Mouse (Mus musculus) limb, embryonic 15.5 days (tissue): ENCODE data around the gene Ctbp2. TPM values are rescaled to one million over a fixed set of nuclear protein-coding genes. Genes with fewer than 3 reads are reported as not detected.

Source experiments
- ATAC-seq: fragments of 200-750 bp; cut with Nextera tagmentation; 2 replicates; pipeline ENCODE4 v1.8.0; 2017; ENCODE audit warnings: low read depth, moderate TSS enrichment; ENCODE audit not compliant: insufficient number of reproducible peaks, low FRiP score, low TSS enrichment
- H3K27ac ChIP-seq: fragments of 300-500 bp; sonication (generic); 2 replicates; pipeline ENCODE4 v1.5.1; 2015; ENCODE audit warnings: moderate library complexity, mild to moderate bottlenecking, inconsistent platforms
- H3K27me3 ChIP-seq: fragments of 300-500 bp; sonication (generic); 2 replicates; pipeline ENCODE4 v1.6.1; 2015; ENCODE audit warnings: inconsistent platforms
- H3K36me3 ChIP-seq: fragments of 300-500 bp; sonication (generic); 2 replicates; pipeline ENCODE4 v1.6.1; 2015; ENCODE audit warnings: inconsistent platforms
- H3K4me1 ChIP-seq: fragments of 300-500 bp; sonication (generic); 2 replicates; pipeline ENCODE4 v1.6.1; 2015; ENCODE audit warnings: inconsistent platforms
- H3K4me2 ChIP-seq: fragments of 300-500 bp; sonication (generic); 2 replicates; pipeline ENCODE4 v1.6.1; 2015; ENCODE audit warnings: mild to moderate bottlenecking, inconsistent platforms
- H3K4me3 ChIP-seq: fragments of 300-500 bp; sonication (generic); 2 replicates; pipeline ENCODE4 v1.5.1; 2015; ENCODE audit warnings: mild to moderate bottlenecking, inconsistent platforms
- H3K9ac ChIP-seq: fragments of 300-500 bp; sonication (generic); 2 replicates; pipeline ENCODE4 v1.6.1; 2015; ENCODE audit warnings: inconsistent platforms
- H3K9me3 ChIP-seq: fragments of 300-500 bp; sonication (generic); 2 replicates; pipeline ENCODE4 v1.6.1; 2016; ENCODE audit warnings: inconsistent platforms
- WGBS: fragments of 180-500 bp; shearing (Covaris S2); methylation state at CpG from one replicate; pipeline ENCODE4 v1.1.7; 2015; 5-methylcytosine and 5-hydroxymethylcytosine counted together
- polyA plus RNA-seq: library from polyadenylated mRNA; unstranded; fragments of >200 nt; fragmentation: Nextera tagmentation; extraction: Ambion mirVana; gene quantifications from 2 replicates; pipeline ENCODE4 v1.2.1, GENCODE M21; 2015

Ctbp2 gene
- polyA plus RNA-seq, 1 experiment from 2014 or later, result 56.3 TPM

GRCm38 (mm10) chr7:133139689-133140336, 15.7 kb upstream of the Ctbp2 start:
- ATAC-seq, result no peak

GRCm38 (mm10) chr7:133133552-133133951, 9.4 kb upstream of the Ctbp2 start:
- no peaks in the 10 kb centered on the region for H3K9me3 ChIP-seq
- no peak overlapping the region for H3K9ac ChIP-seq
- no peak overlapping the region for H3K4me3 ChIP-seq
- H3K4me1 ChIP-seq, result no peaks in the 10 kb centered on the region
- no peak for ATAC-seq
- no peak overlapping the region for H3K4me2 ChIP-seq
- H3K27me3 ChIP-seq, result no peaks in the 10 kb centered on the region
- H3K27ac ChIP-seq, result no peak overlapping the region
- 78% methylated on average over 5 of the region's 5 CpGs for WGBS
- H3K36me3 ChIP-seq, result no peaks in the 10 kb centered on the region

More at GRCm38 (mm10) chr7:133139689-133140336, 15.7 kb upstream of the Ctbp2 start:
- no peaks in the 10 kb centered on the region for H3K27me3 ChIP-seq
- H3K4me3 ChIP-seq, result no peak overlapping the region
- WGBS, result 76% methylated on average over 8 of the region's 8 CpGs
- no peak overlapping the region for H3K27ac ChIP-seq
- no peak overlapping the region for H3K9ac ChIP-seq
- no peaks in the 10 kb centered on the region for H3K9me3 ChIP-seq
- H3K4me1 ChIP-seq, result no peaks in the 10 kb centered on the region
- no peaks in the 10 kb centered on the region for H3K36me3 ChIP-seq
- no peak overlapping the region for H3K4me2 ChIP-seq

- H3K9me3 ChIP-seq, result no peaks in the 10 kb centered on the region
- no peak overlapping the region for H3K9ac ChIP-seq
- 94% methylated on average over 5 of the region's 5 CpGs for WGBS
- H3K27me3 ChIP-seq, result no peaks in the 10 kb centered on the region
- H3K4me3 ChIP-seq, result no peak overlapping the region
- H3K36me3 ChIP-seq, result no peaks in the 10 kb centered on the region
- no peak overlapping the region for H3K4me2 ChIP-seq
- no peak for ATAC-seq
- no peak overlapping the region for H3K27ac ChIP-seq
- H3K4me1 ChIP-seq, result no peaks in the 10 kb centered on the region
These were observed 8.5 kb upstream of the Ctbp2 start for GRCm38 (mm10) chr7:133132702-133133101.

DNA sequence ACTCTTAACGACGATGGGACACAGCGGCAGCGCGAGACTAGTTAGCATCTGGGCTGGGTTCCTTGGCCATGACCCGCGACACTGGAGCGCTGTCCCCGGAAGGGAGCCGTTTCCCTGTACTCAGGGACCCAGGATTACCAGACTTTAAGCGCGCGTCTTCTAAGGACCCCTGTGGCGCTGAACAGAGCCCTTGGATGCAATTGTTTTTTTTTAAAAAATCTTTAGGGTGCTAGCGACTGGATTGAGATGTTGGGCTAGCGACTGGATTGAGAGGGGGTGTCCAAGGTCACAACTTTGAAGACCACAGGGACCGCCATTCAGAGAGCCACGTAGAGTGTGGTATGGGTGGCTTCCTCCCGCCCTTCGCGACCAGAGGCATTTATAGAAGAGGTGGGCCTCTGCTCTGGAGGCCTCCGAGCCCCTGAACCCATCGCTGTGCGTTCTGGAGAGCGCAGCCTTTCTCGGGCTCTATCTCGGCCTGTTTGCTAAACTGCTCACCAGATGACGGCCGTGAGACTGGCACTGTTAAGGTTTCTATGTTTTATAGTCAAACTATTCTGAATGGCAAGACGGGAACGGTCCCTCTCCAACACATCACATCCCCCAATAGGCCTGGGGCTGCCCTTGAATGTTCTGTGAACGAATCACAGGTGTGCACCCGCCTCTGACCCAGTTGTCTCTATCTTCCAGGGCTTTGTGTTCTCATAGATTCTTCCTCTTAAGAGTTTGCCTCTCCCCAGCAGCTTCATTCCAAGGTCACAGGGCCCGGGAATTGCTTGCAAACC, 739 bp upstream of the Ctbp2 start:
- Histone ChIP-seq H3K27me3 (peaks cover 14% of the 10 kb centered on the region; the same call in 1 of the 2 replicates), H3K9me3 (no peaks in the 10 kb centered on the region), H3K4me1 (peaks cover 28% of the 10 kb centered on the region), H3K36me3 (no peaks in the 10 kb centered on the region), H3K27ac (peak overlapping the region; percentile 95), H3K4me3 (peak overlapping the region; percentile 85), H3K4me2 (peak overlapping the region; percentile 97), H3K9ac (peak overlapping the region; percentile 57)
- ATAC-seq, result no peak
- 14% methylated on average over 34 of the region's 34 CpGs for WGBS

DNA sequence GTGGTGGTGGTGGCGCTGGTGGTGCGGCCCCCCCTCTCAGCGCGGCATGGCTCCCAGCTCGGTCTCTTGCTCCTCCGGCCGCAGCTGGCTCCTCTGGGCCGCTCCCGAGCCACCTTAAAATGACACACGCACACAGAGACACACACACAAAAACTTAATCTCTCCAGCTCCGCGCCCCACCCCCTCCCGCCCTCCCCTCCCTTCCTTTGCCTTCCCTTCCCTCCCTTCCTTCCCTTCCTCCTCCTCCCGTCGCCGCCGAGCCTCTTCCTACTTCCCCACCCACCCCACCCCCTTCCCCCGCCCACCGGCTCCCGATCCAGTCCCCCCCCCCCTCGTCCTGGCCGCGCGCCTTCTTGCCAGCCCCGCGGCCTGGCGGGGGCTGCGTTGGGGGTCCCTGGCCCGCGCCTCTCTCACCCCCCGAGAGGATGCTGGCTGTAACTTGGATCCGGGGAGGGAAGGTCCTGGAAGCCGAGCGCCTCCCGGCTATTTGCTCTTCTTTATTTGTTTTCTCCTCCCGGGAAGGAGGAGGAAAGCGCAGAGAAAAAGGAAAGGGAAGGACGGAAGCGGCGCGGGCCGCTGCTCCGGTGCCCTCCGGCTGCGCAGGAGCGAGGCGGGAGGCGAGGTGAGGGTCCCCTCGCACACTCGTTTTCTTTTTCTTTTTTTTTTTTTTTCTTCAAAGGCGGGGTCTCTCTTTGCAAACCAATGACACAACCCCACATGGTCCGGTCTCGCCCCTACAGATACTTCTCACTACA, 733 bp downstream of the Ctbp2 start, which contains the start of gene Fgfr2:
Fgfr2 (minus strand) TSS at position 107 of the 755 bp plus-strand sequence.
- H3K9ac ChIP-seq, result peak within 1 kb of the TSS; percentile 85
- WGBS, result under 1% methylated on average over 31 of the region's 53 CpGs
- H3K4me3 ChIP-seq, result peak within 1 kb of the TSS; percentile 85
- peak within 1 kb of the TSS; percentile 97 for H3K4me2 ChIP-seq
- H3K4me1 ChIP-seq, result peaks cover 28% of the 10 kb centered on the region
- ATAC-seq, result peak; percentile 70
- peak within 1 kb of the TSS; percentile 95 for H3K27ac ChIP-seq
- H3K9me3 ChIP-seq, result no peaks in the 10 kb centered on the region
- H3K27me3 ChIP-seq, result peaks cover 14% of the 10 kb centered on the region; the same call in 1 of the 2 replicates
- no peaks in the 10 kb centered on the region for H3K36me3 ChIP-seq

DNA sequence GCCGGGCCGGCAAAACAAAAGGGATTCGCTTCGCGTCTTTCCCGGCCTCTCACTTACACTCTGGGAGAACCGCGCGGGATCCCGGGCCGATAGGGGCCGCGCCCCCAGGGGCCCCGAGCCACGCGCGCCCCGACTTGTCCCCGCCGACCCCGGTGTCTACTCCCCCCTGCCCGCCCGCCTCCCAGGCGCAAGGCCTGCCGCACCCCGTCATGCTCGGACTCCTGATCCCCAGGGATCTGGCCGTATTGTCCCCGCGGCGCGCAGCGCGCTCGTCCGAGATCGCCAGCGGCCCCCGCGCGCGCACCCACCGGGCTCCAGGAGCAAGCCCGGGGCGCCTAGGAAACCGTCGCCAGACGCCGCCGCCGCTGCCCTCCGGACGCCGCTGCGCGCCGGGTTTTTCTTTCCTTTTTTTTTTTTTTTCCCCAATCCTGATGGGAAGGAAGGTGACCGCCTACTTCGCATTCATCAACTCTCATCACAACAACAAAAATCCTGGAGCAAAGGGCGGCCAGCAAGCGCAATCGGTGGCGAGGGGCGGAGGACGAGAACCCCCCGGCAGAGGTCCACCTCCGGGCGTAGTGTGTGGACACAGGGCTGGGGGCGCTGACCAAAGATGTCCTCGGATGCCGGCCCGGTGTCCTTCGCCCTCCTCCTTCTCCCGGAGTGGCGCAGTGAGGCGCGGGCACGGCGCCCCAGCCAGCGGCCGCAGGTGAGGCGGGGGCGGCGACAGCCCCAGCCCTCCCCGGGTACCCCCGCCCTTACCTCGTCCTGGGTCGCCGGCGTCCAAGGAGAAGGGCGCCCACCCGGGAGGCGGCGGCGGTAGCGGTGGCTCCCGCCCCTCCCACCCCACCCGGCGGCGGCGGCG, 1.5 kb downstream of the Ctbp2 start:
- whole genome bisulfite sequencing, result under 1% methylated on average over 78 of the region's 102 CpGs
- no peaks in the 10 kb centered on the region for H3K36me3 ChIP-seq
- ATAC-seq, result no peak; the same call in 1 of the 2 replicates
- H3K9ac ChIP-seq, result peak overlapping the region; percentile 85
- peak overlapping the region; percentile 95 for H3K27ac ChIP-seq
- peak overlapping the region; percentile 85 for H3K4me3 ChIP-seq
- H3K4me1 ChIP-seq, result peaks cover 33% of the 10 kb centered on the region
- H3K9me3 ChIP-seq, result no peaks in the 10 kb centered on the region
- peak overlapping the region; percentile 97 for H3K4me2 ChIP-seq
- peaks cover 14% of the 10 kb centered on the region; the same call in 1 of the 2 replicates for H3K27me3 ChIP-seq

- peaks cover 10% of the 10 kb centered on the region; the same call in 1 of the 2 replicates for H3K27me3 ChIP-seq
- peak overlapping the region; percentile 85 for H3K4me3 ChIP-seq
- under 1% methylated on average over 72 of the region's 94 CpGs for WGBS
- H3K9ac ChIP-seq, result peak overlapping the region; percentile 85
- H3K4me2 ChIP-seq, result peak overlapping the region; percentile 97
- H3K36me3 ChIP-seq, result no peaks in the 10 kb centered on the region
- peak overlapping the region; percentile 95 for H3K27ac ChIP-seq
- peaks cover 40% of the 10 kb centered on the region for H3K4me1 ChIP-seq
- H3K9me3 ChIP-seq, result no peaks in the 10 kb centered on the region
- no peak for ATAC-seq
These were observed 2.3 kb downstream of the Ctbp2 start for GRCm38 (mm10) chr7:133121661-133122378.

GRCm38 (mm10) chr7:133121080-133121607, 3.0 kb downstream of the Ctbp2 start:
- Histone ChIP-seq H3K4me2 (peak overlapping the region; percentile 97), H3K9me3 (no peaks in the 10 kb centered on the region), H3K27me3 (peaks cover 3% of the 10 kb centered on the region; the same call in 1 of the 2 replicates), H3K9ac (peak overlapping the region; percentile 85), H3K27ac (peak overlapping the region; percentile 95), H3K4me3 (peak overlapping the region; percentile 85), H3K36me3 (no peaks in the 10 kb centered on the region), H3K4me1 (peaks cover 45% of the 10 kb centered on the region)
- no peak for ATAC-seq
- 10% methylated on average over 14 of the region's 14 CpGs for WGBS

GRCm38 (mm10) chr7:133120221-133120751, 3.9 kb downstream of the Ctbp2 start:
- Histone ChIP-seq H3K4me3 (peak overlapping the region; percentile 2), H3K36me3 (no peaks in the 10 kb centered on the region), H3K27ac (no peak overlapping the region), H3K4me2 (peak overlapping the region; percentile 12; the same call in 1 of the 2 replicates), H3K9me3 (no peaks in the 10 kb centered on the region), H3K27me3 (peaks cover under 1% of the 10 kb centered on the region; the same call in 1 of the 2 replicates), H3K9ac (no peak overlapping the region), H3K4me1 (peaks cover 51% of the 10 kb centered on the region)
- ATAC-seq, result no peak
- WGBS, result 18% methylated on average over 15 of the region's 15 CpGs

GRCm38 (mm10) chr7:133117815-133118214, 6.3 kb downstream of the Ctbp2 start:
- Histone ChIP-seq H3K9ac (no peak overlapping the region), H3K4me3 (no peak overlapping the region), H3K27me3 (no peaks in the 10 kb centered on the region), H3K4me2 (no peak overlapping the region), H3K9me3 (no peaks in the 10 kb centered on the region), H3K36me3 (no peaks in the 10 kb centered on the region), H3K27ac (0 out of 2 replicates have a peak overlapping the region, but pooled peaks have one; percentile 24), H3K4me1 (peaks cover 61% of the 10 kb centered on the region)
- ATAC-seq, result no peak
- WGBS, result 55% methylated on average over 2 of the region's 2 CpGs
